18 mouse cellular contexts compared by ENCODE assay signal in genomic region chr2:165398164-165398785, GRCm38 (mm10). TPM values are rescaled to one million over a fixed set of nuclear protein-coding genes. Genes with fewer than 3 reads are reported as not detected.
DNase-seq lines count a peak whose midpoint lies in the region; ATAC-seq and TF ChIP-seq lines count a peak whose summit lies in the region.
"Had no signal": no experiment of that assay in that cellular context is flagged by ENCODE, and none has a peak within 500 bp of the region (broad histone marks: within the 10 kb centered on the region; RNA-seq: fewer than 3 reads in every experiment).

No protein-coding gene starts in this region.

- no peaks in the 10 kb centered on the region for H3K4me1 ChIP-seq in ES-Bruce4 (ENCODE audit: control insufficient read depth, insufficient read depth, low read length)
- H3K4me1 ChIP-seq in brown adipose tissue, adult 24 weeks (ENCODE audit: control insufficient read depth, insufficient read depth, insufficient read length, low read length): no peaks in the 10 kb centered on the region
- peaks cover 15% of the 10 kb centered on the region for H3K4me1 ChIP-seq in hindbrain, embryonic 13.5 days (replicated peaks)
- peaks cover 1% of the 10 kb centered on the region; the same call in 1 of the 2 replicates for H3K4me1 ChIP-seq in heart, adult 2 months (ENCODE audit: control insufficient read depth, insufficient read depth, low read length)

- no peak for DNase-seq in gastrocnemius, adult 2 months
- no peak for DNase-seq in gastrocnemius, postnatal 36 days
- DNase-seq in right cerebral cortex, postnatal 10 days (ENCODE audit: low spot score in 2 of 2): no peak
- DNase-seq in heart, adult 2 months: no peak
- DNase-seq in layer of hippocampus, adult 11-12 months (ENCODE audit: low spot score): no peak
- DNase-seq: cerebellum, adult 11-12 months had no signal

- H3K27me3 ChIP-seq in ES-Bruce4 (ENCODE audit: control insufficient read depth, insufficient read depth, low read length, poor library complexity, severe bottlenecking): no peaks in the 10 kb centered on the region
- H3K27me3 ChIP-seq in hindbrain, embryonic 13.5 days: no peaks in the 10 kb centered on the region
- H3K27me3 ChIP-seq in heart, adult 2 months (ENCODE audit: control insufficient read depth, insufficient read depth, low read length): no peaks in the 10 kb centered on the region

- ATAC-seq in hindbrain, embryonic 13.5 days (ENCODE audit: low FRiP score): 0 out of 2 replicates have a peak, but pooled peaks have one; percentile 37
- ATAC-seq: intestine, postnatal 0 days had no signal

- no peak for TF ChIP-seq CTCF in gastrocnemius, adult 2 months (IDR thresholded peaks at IDR 0.05)
- no peak for TF ChIP-seq CTCF in ES-Bruce4 (IDR thresholded peaks at IDR 0.05; ENCODE audit: low read depth, low read length)
- no peak for TF ChIP-seq CTCF in heart, adult 2 months (IDR thresholded peaks at IDR 0.05)

- H3K27ac ChIP-seq in gastrocnemius, adult 2 months: peak overlapping the region; percentile 89
- no peak overlapping the region for H3K27ac ChIP-seq in ES-Bruce4 (ENCODE audit: insufficient read depth, low read length)
- H3K27ac ChIP-seq in brown adipose tissue, adult 24 weeks (replicated peaks; ENCODE audit: low read depth, low read length): peak overlapping the region; percentile 13; the same call in 1 of the 2 replicates
- H3K27ac ChIP-seq in hindbrain, embryonic 13.5 days: peak overlapping the region; percentile 71
- no peak overlapping the region for H3K27ac ChIP-seq in heart, adult 2 months
- H3K27ac ChIP-seq: stomach, postnatal 0 days had no signal

- H3K4me3 ChIP-seq in gastrocnemius, adult 2 months: peak overlapping the region; percentile 62
- H3K4me3 ChIP-seq in ES-Bruce4 (ENCODE audit: low read depth, low read length): peak overlapping the region; percentile 42
- H3K4me3 ChIP-seq in brown adipose tissue, adult 24 weeks (ENCODE audit: insufficient read depth, low read depth, low read length): no peak overlapping the region
- no peak overlapping the region for H3K4me3 ChIP-seq in hindbrain, embryonic 13.5 days
- no peak overlapping the region for H3K4me3 ChIP-seq in heart, adult 2 months
- H3K4me3 ChIP-seq: erythroblast, embryonic 14.5 days had no signal

- no peaks in the 10 kb centered on the region for H3K79me2 ChIP-seq in heart, adult 2 months (replicated peaks; ENCODE audit: control insufficient read depth, insufficient read depth, low read length)

- no peaks in the 10 kb centered on the region for H3K36me3 ChIP-seq in ES-Bruce4 (ENCODE audit: control insufficient read depth, insufficient read depth, low read length, poor library complexity, severe bottlenecking)
- no peaks in the 10 kb centered on the region for H3K36me3 ChIP-seq in hindbrain, embryonic 13.5 days
- no peaks in the 10 kb centered on the region for H3K36me3 ChIP-seq in heart, adult 2 months (ENCODE audit: control insufficient read depth, insufficient read depth, low read length)

- H3K9ac ChIP-seq in ES-Bruce4 (ENCODE audit: low read depth, poor library complexity, severe bottlenecking): peak overlapping the region; percentile 49; the same call in 1 of the 2 replicates
- no peak overlapping the region for H3K9ac ChIP-seq in hindbrain, embryonic 13.5 days
- no peak overlapping the region for H3K9ac ChIP-seq in heart, adult 2 months (ENCODE audit: low read depth, low read length)

- WGBS in hindbrain, embryonic 13.5 days: 60% methylated on average over 15 of the region's 15 CpGs
- 83% methylated on average over 15 of the region's 15 CpGs for WGBS in heart, adult 2 months

- H3K9me3 ChIP-seq in ES-Bruce4 (replicated peaks; ENCODE audit: control insufficient read depth, insufficient read depth, low read length, poor library complexity, severe bottlenecking): no peaks in the 10 kb centered on the region
- no peaks in the 10 kb centered on the region for H3K9me3 ChIP-seq in hindbrain, embryonic 13.5 days

- intact Hi-C loops in gastrocnemius, adult 2 months (cut with DNase I): no loop called here
- intact Hi-C loops in gastrocnemius, postnatal 36 days (cut with DNase I): no loop called here
- intact Hi-C loops in heart, adult 2 months (cut with DNase I): no loop called here

- TF ChIP-seq EP300 in ES-Bruce4 (IDR thresholded peaks at IDR 0.05; ENCODE audit: insufficient read depth, low read depth, low read length): no peak
- no peak for TF ChIP-seq EP300 in heart, adult 2 months (IDR thresholded peaks at IDR 0.05; ENCODE audit: insufficient read depth, low read depth, low read length)

- TF ChIP-seq POLR2A in ES-Bruce4 (IDR thresholded peaks at IDR 0.05; ENCODE audit: insufficient read depth, low read length): no peak
- no peak for TF ChIP-seq POLR2A in heart, adult 2 months (IDR thresholded peaks at IDR 0.05; ENCODE audit: insufficient read depth, low read depth, low read length)

- H3K4me2 ChIP-seq in hindbrain, embryonic 13.5 days: no peak overlapping the region

RNA-seq across cellular contexts. Expression of gene Ocstamp, which starts 1.9 kb away (rescaled TPM):
- total RNA-seq in gastrocnemius, adult 2 months (2021): under 1 TPM in 1 of 2 experiments, not detected in 1; 0.11 TPM
- total RNA-seq in gastrocnemius, postnatal 36 days (2021): under 1 TPM in 1 of 2 experiments, not detected in 1; 0.08 TPM
- polyA plus RNA-seq in ES-Bruce4 (2011; ENCODE audit: insufficient read depth, insufficient read length, low read depth, missing spikeins): 0.24 TPM in 1 of 2 replicates, not detected in the other
- 1.1 TPM in 1 of 2 replicates, not detected in the other for polyA plus RNA-seq in brown adipose tissue, adult 24 weeks (2012; ENCODE audit: insufficient read depth, insufficient read length, missing spikeins)
- polyA plus RNA-seq in hindbrain, embryonic 13.5 days (2015; fragmentation: Nextera tagmentation; extraction: Ambion mirVana): 0.04 TPM in 1 of 2 replicates, not detected in the other
- total RNA-seq in heart, adult 2 months (2021): not detected
- 0.02 TPM in 1 of 2 replicates, not detected in the other for polyA plus RNA-seq in heart, adult 2 months (2012; rRNA removed)
- total RNA-seq: layer of hippocampus, adult 18-20 months; left cerebral cortex, postnatal 25 days; monocyte, adult 5-6 weeks had no signal

RNA-seq across cellular contexts. Expression of gene Zfp334, which starts 10.2 kb away (rescaled TPM):
- 1 to 10 TPM; 2.3 TPM for total RNA-seq in gastrocnemius, adult 2 months (2021)
- 1 to 10 TPM; 1.5 to 2.0 TPM for total RNA-seq in gastrocnemius, postnatal 36 days (2021)
- polyA plus RNA-seq in ES-Bruce4 (2011; ENCODE audit: insufficient read depth, insufficient read length, low read depth, missing spikeins): 7.3 and 7.5 TPM in 2 replicates
- polyA plus RNA-seq in brown adipose tissue, adult 24 weeks (2012; ENCODE audit: insufficient read depth, insufficient read length, missing spikeins): 0.67 and 0.83 TPM in 2 replicates
- 10.8 and 11.3 TPM in 2 replicates for polyA plus RNA-seq in hindbrain, embryonic 13.5 days (2015; fragmentation: Nextera tagmentation; extraction: Ambion mirVana)
- total RNA-seq in heart, adult 2 months (2021): 1 to 10 TPM; 2.1 to 2.3 TPM
- polyA plus RNA-seq in heart, adult 2 months (2012; rRNA removed): 1.3 and 2.0 TPM in 2 replicates
- total RNA-seq: monocyte, adult 5-6 weeks had no signal
- polyA plus RNA-seq: erythroblast, embryonic 14.5 days had no signal

RNA-seq across cellular contexts. Expression of gene Zfp663, which starts 29.7 kb away (rescaled TPM):
- total RNA-seq in gastrocnemius, adult 2 months (2021): not detected
- not detected for total RNA-seq in gastrocnemius, postnatal 36 days (2021)
- not detected in 2 replicates for polyA plus RNA-seq in ES-Bruce4 (2011; ENCODE audit: insufficient read depth, insufficient read length, low read depth, missing spikeins)
- polyA plus RNA-seq in brown adipose tissue, adult 24 weeks (2012; ENCODE audit: insufficient read depth, insufficient read length, missing spikeins): not detected in 2 replicates
- 8.1 and 9.3 TPM in 2 replicates for polyA plus RNA-seq in hindbrain, embryonic 13.5 days (2015; fragmentation: Nextera tagmentation; extraction: Ambion mirVana)
- not detected for total RNA-seq in heart, adult 2 months (2021)
- not detected in 2 replicates for polyA plus RNA-seq in heart, adult 2 months (2012; rRNA removed)
- total RNA-seq: adrenal gland, postnatal 25 days; gastrocnemius, postnatal 25 days; monocyte, adult 5-6 weeks had no signal
- polyA plus RNA-seq: erythroblast, embryonic 14.5 days; small intestine, adult 2 months had no signal

Comparison
In these comparisons a context has a peak if more than half of its experiments do, and no peak if none do; other contexts are left out.
1. H3K27ac ChIP-seq: peak in gastrocnemius, adult 2 months (single experiment), brown adipose tissue, adult 24 weeks (single experiment) and hindbrain, embryonic 13.5 days (single experiment); none in ES-Bruce4 (single experiment) and heart, adult 2 months (single experiment).
2. H3K4me3 ChIP-seq: peak in gastrocnemius, adult 2 months (single experiment) and ES-Bruce4 (single experiment); none in brown adipose tissue, adult 24 weeks (single experiment), hindbrain, embryonic 13.5 days (single experiment) and heart, adult 2 months (single experiment).